Mouse (Mus musculus): ENCODE results near the gene Ermp1.

GRCm38 (mm10) chr19:29683844-29684540, 35.8 kb upstream of the Ermp1 start:
- TF ChIP-seq CTCF (IDR thresholded peaks at IDR 0.05; ENCODE audit: low read depth) (peak; percentile 91), EP300 (IDR thresholded peaks at IDR 0.05; ENCODE audit: low read depth) (no peak)

Measured in liver, postnatal 0 days (tissue).